Mouse (Mus musculus) forebrain, embryonic 13.5 days (tissue): ENCODE data around the gene Nlrp4a. TPM values are rescaled to one million over a fixed set of nuclear protein-coding genes. Genes with fewer than 3 reads are reported as not detected.
"Not testable (repeated sequence)": the region's sequence is repeated elsewhere in the genome, so short reads cannot be mapped to it uniquely, and the experiment has no call there.

Experiments used
- ATAC-seq: fragments of 200-750 bp; cut with Nextera tagmentation; 2 replicates; pipeline ENCODE4 v1.8.0; 2017
- H3K27ac ChIP-seq: fragments of 300-500 bp; sonication (generic); 2 replicates; pipeline ENCODE4 v1.5.1; 2015; ENCODE audit warnings: inconsistent platforms, mild to moderate bottlenecking, moderate library complexity
- H3K27me3 ChIP-seq: fragments of 300-500 bp; sonication (generic); 2 replicates; pipeline ENCODE4 v1.6.1; 2015; ENCODE audit warnings: mild to moderate bottlenecking, inconsistent platforms
- H3K36me3 ChIP-seq: fragments of 300-500 bp; sonication (generic); 2 replicates; pipeline ENCODE4 v1.6.1; 2015; ENCODE audit warnings: mild to moderate bottlenecking, inconsistent platforms; ENCODE audit not compliant: poor library complexity, severe bottlenecking
- H3K4me1 ChIP-seq: fragments of 300-500 bp; sonication (generic); 2 replicates; pipeline ENCODE4 v1.6.1; 2015; ENCODE audit warnings: inconsistent platforms
- H3K4me2 ChIP-seq: fragments of 300-500 bp; sonication (generic); 2 replicates; pipeline ENCODE4 v1.6.1; 2015; ENCODE audit warnings: inconsistent platforms, mild to moderate bottlenecking, moderate library complexity
- H3K4me3 ChIP-seq: fragments of 300-500 bp; sonication (generic); 2 replicates; pipeline ENCODE4 v1.5.1; 2015; ENCODE audit warnings: mild to moderate bottlenecking, inconsistent platforms
- H3K9ac ChIP-seq: fragments of 300-500 bp; sonication (generic); 2 replicates; pipeline ENCODE4 v1.6.1; 2015; ENCODE audit warnings: mild to moderate bottlenecking, inconsistent platforms
- H3K9me3 ChIP-seq: fragments of 300-500 bp; sonication (generic); replicated peaks from 2 replicates; pipeline ENCODE4 v1.6.1; 2016; ENCODE audit warnings: inconsistent platforms
- WGBS: fragments of 180-500 bp; shearing (Covaris S2); methylation state at CpG from one replicate; pipeline ENCODE4 v1.1.7; 2015; 5-methylcytosine and 5-hydroxymethylcytosine counted together
- polyA plus RNA-seq: library from polyadenylated mRNA; unstranded; fragments of >200 nt; fragmentation: Nextera tagmentation; extraction: Ambion mirVana; gene quantifications from 2 replicates; pipeline ENCODE4 v1.2.1, GENCODE M21; 2015

The Nlrp4a gene
- polyA plus RNA-seq, result not detected in 2 replicates

GRCm38 (mm10) chr7:26434813-26435212 lies at the start of gene Nlrp4a:
Nlrp4a (plus strand) TSS chr7:26435113.
- H3K4me2 ChIP-seq, result no peak within 1 kb of the TSS
- no peak within 1 kb of the TSS for H3K27ac ChIP-seq
- WGBS, result 88% methylated on average over 5 of the region's 5 CpGs
- ATAC-seq, result no peak
- no peaks in the 10 kb centered on the region for H3K27me3 ChIP-seq
- H3K4me1 ChIP-seq, result no peaks in the 10 kb centered on the region
- no peak within 1 kb of the TSS for H3K9ac ChIP-seq
- H3K4me3 ChIP-seq, result no peak within 1 kb of the TSS
- peaks cover 3% of the 10 kb centered on the region; the same call in 1 of the 2 replicates for H3K9me3 ChIP-seq
- H3K36me3 ChIP-seq, result no peaks in the 10 kb centered on the region

GRCm38 (mm10) chr7:26386691-26387090 lies 48.2 kb upstream of the Nlrp4a start:
- H3K4me1 ChIP-seq, H3K9me3 ChIP-seq, H3K27me3 ChIP-seq, H3K36me3 ChIP-seq, H3K4me3 ChIP-seq, ATAC-seq, H3K4me2 ChIP-seq, H3K9ac ChIP-seq, H3K27ac ChIP-seq: not testable (repeated sequence)
- WGBS, result 84% methylated on average over 5 of the region's 5 CpGs

GRCm38 (mm10) chr7:26391137-26391536 lies 43.8 kb upstream of the Nlrp4a start:
- ATAC-seq, H3K27ac ChIP-seq, H3K4me1 ChIP-seq, H3K27me3 ChIP-seq, H3K9ac ChIP-seq, H3K4me2 ChIP-seq, H3K36me3 ChIP-seq, H3K4me3 ChIP-seq: not testable (repeated sequence)
- WGBS, result 68% methylated on average over 2 of the region's 2 CpGs
- peaks cover 12% of the 10 kb centered on the region for H3K9me3 ChIP-seq

GRCm38 (mm10) chr7:26391811-26392210 lies 43.1 kb upstream of the Nlrp4a start:
- H3K9me3 ChIP-seq, H3K4me2 ChIP-seq, H3K27ac ChIP-seq, H3K36me3 ChIP-seq, H3K27me3 ChIP-seq, ATAC-seq, H3K4me3 ChIP-seq, H3K9ac ChIP-seq, H3K4me1 ChIP-seq: not testable (repeated sequence)
- 92% methylated on average over 6 of the region's 6 CpGs for WGBS

- not testable (repeated sequence) for H3K4me3 ChIP-seq, H3K27ac ChIP-seq, ATAC-seq, H3K9ac ChIP-seq, H3K4me2 ChIP-seq, H3K36me3 ChIP-seq, H3K4me1 ChIP-seq, H3K27me3 ChIP-seq
- 64% methylated on average over 2 of the region's 2 CpGs for WGBS
- peaks cover 31% of the 10 kb centered on the region for H3K9me3 ChIP-seq
Observed at GRCm38 (mm10) chr7:26403600-26403999, 31.3 kb upstream of the Nlrp4a start, which contains the start of gene Nlrp9c. Nlrp9c (minus strand) TSS chr7:26403700.

GRCm38 (mm10) chr7:26476690-26477089 lies 41.8 kb downstream of the Nlrp4a start:
- no peak for ATAC-seq
- H3K27me3 ChIP-seq, result no peaks in the 10 kb centered on the region
- no peak overlapping the region for H3K9ac ChIP-seq

GRCm38 (mm10) chr7:26489514-26489913 lies 54.6 kb downstream of the Nlrp4a start:
- whole genome bisulfite sequencing, result 80% methylated on average over 18 of the region's 18 CpGs
- H3K27ac ChIP-seq, H3K36me3 ChIP-seq, H3K4me1 ChIP-seq, H3K4me2 ChIP-seq, H3K27me3 ChIP-seq, H3K4me3 ChIP-seq, H3K9ac ChIP-seq, ATAC-seq, H3K9me3 ChIP-seq: not testable (repeated sequence)

More at GRCm38 (mm10) chr7:26476690-26477089, 41.8 kb downstream of the Nlrp4a start:
- no peak overlapping the region for H3K4me3 ChIP-seq
- H3K4me2 ChIP-seq, result no peak overlapping the region
- H3K9me3 ChIP-seq, result peaks cover 19% of the 10 kb centered on the region
- no peaks in the 10 kb centered on the region for H3K4me1 ChIP-seq
- H3K36me3 ChIP-seq, result no peaks in the 10 kb centered on the region
- H3K27ac ChIP-seq, result no peak overlapping the region

Other genes starting within 250 kb of the Nlrp4a start
- not detected in 2 replicates for gene Vmn1r184, start 174.8 kb upstream of the Nlrp4a start, polyA plus RNA-seq
- gene Cyp2a4, start 127.9 kb upstream of the Nlrp4a start, polyA plus RNA-seq, result not detected in 2 replicates
- not detected in 2 replicates for gene Nlrp9c, start 31.4 kb upstream of the Nlrp4a start, polyA plus RNA-seq
- not detected in 2 replicates for gene Nlrp9a, start 99.9 kb downstream of the Nlrp4a start, polyA plus RNA-seq
- not detected in 2 replicates for gene Vmn1r185, start 183.4 kb downstream of the Nlrp4a start, polyA plus RNA-seq